In the genomic region with DNA sequence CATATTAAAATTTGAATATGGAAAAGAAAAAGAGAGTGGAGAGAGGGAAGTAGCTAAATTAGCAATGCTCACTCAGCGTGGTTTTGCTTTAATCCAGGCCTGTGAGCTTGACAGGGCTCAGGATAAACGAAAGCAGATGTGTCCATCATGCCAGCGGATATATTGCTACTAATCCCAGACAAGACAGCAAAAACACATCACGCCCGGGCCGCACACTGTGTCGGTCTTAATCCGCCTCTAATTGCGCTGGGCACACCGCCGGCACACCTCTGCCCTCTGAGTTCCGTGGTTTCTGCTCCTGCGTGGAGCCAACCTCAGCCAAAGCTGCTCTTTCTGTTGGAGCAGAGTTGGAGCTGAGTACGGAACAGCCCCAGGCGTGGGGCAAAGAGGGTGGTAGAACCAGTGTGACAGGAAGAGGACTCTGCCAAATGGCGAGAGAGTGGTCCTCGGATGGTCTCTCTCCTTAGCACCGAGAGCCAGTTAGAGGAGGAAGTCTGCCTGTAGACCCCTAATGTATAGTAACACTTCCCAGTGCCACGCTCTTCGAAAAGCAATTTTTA, we compare ENCODE assay signal across 9 mouse cellular contexts.
DNase-seq lines count a peak whose midpoint lies in the region; ATAC-seq and TF ChIP-seq lines count a peak whose summit lies in the region.
"Had no signal": no experiment of that assay in that cellular context is flagged by ENCODE, and none has a peak within 500 bp of the region (broad histone marks: within the 10 kb centered on the region; RNA-seq: fewer than 3 reads in every experiment).

No protein-coding gene starts in this region.

- no peak for DNase-seq in forebrain, embryonic 14.5 days (ENCODE audit: low spot score)
- DNase-seq in brain, embryonic 14.5 days (ENCODE audit: low read depth): peak; percentile 52
- peak; percentile 49 for DNase-seq in limb, embryonic 10.5 days (ENCODE audit: low spot score)
- no peak for DNase-seq in thymus, postnatal 4 days
- DNase-seq in T-cell, adult 2 months (ENCODE audit: low spot score): no peak
- no peak for DNase-seq in heart, adult 9 months (ENCODE audit: low spot score in 2 of 2)

- no peak overlapping the region for H3K4me3 ChIP-seq in forebrain, embryonic 16.5 days (replicated peaks; ENCODE audit: low read length)
- no peak overlapping the region for H3K4me3 ChIP-seq in forebrain, embryonic 14.5 days (ENCODE audit: low read depth, low read length)
- peak overlapping the region; percentile 18; the same call in 1 of the 2 replicates for H3K4me3 ChIP-seq in limb, embryonic 10.5 days
- H3K4me3 ChIP-seq in midbrain, embryonic 13.5 days (replicated peaks): no peak overlapping the region

- no peaks in the 10 kb centered on the region for H3K36me3 ChIP-seq in forebrain, embryonic 16.5 days (ENCODE audit: control insufficient read depth, insufficient read depth)
- H3K36me3 ChIP-seq in forebrain, embryonic 14.5 days (ENCODE audit: control insufficient read depth, insufficient read depth, low read length): no peaks in the 10 kb centered on the region
- no peaks in the 10 kb centered on the region for H3K36me3 ChIP-seq in limb, embryonic 10.5 days
- no peaks in the 10 kb centered on the region for H3K36me3 ChIP-seq in midbrain, embryonic 13.5 days

- H3K9me3 ChIP-seq in forebrain, embryonic 16.5 days (ENCODE audit: control insufficient read depth, low read length): no peaks in the 10 kb centered on the region
- no peaks in the 10 kb centered on the region for H3K9me3 ChIP-seq in forebrain, embryonic 14.5 days (replicated peaks; ENCODE audit: control insufficient read depth, low read length)
- H3K9me3 ChIP-seq in limb, embryonic 10.5 days (replicated peaks): no peaks in the 10 kb centered on the region
- H3K9me3 ChIP-seq in midbrain, embryonic 13.5 days: no peaks in the 10 kb centered on the region

- TF ChIP-seq POLR2A in brain, embryonic 14.5 days (IDR thresholded peaks at IDR 0.05; ENCODE audit: borderline replicate concordance, extremely low read depth, insufficient read depth, insufficient read length, poor library complexity, severe bottlenecking): no peak

- peak overlapping the region; percentile 28; the same call in 1 of the 2 replicates for H3K27ac ChIP-seq in forebrain, embryonic 16.5 days (ENCODE audit: low read length)
- no peak overlapping the region for H3K27ac ChIP-seq in forebrain, embryonic 14.5 days (ENCODE audit: low read depth, low read length)
- no peak overlapping the region for H3K27ac ChIP-seq in limb, embryonic 10.5 days
- H3K27ac ChIP-seq in midbrain, embryonic 13.5 days: no peak overlapping the region

- TF ChIP-seq CTCF in brain, embryonic 14.5 days (IDR thresholded peaks at IDR 0.05; ENCODE audit: borderline replicate concordance, extremely low read depth, insufficient read depth, insufficient read length): no peak

- no peak overlapping the region for H3K9ac ChIP-seq in forebrain, embryonic 16.5 days (replicated peaks; ENCODE audit: low read depth, low read length)
- H3K9ac ChIP-seq in forebrain, embryonic 14.5 days (ENCODE audit: low read length): no peak overlapping the region
- H3K9ac ChIP-seq in midbrain, embryonic 13.5 days (replicated peaks): 0 out of 2 replicates have a peak overlapping the region, but pooled peaks have one; percentile 28

- peaks cover 3% of the 10 kb centered on the region for H3K4me1 ChIP-seq in forebrain, embryonic 16.5 days (replicated peaks; ENCODE audit: control insufficient read depth, insufficient read depth, low read length)
- H3K4me1 ChIP-seq in forebrain, embryonic 14.5 days (ENCODE audit: control insufficient read depth, insufficient read depth, low read length): no peaks in the 10 kb centered on the region
- H3K4me1 ChIP-seq in limb, embryonic 10.5 days: peaks cover 29% of the 10 kb centered on the region
- H3K4me1 ChIP-seq in midbrain, embryonic 13.5 days (replicated peaks): peaks cover 20% of the 10 kb centered on the region

- H3K4me2 ChIP-seq in forebrain, embryonic 16.5 days (ENCODE audit: low read length): no peak overlapping the region
- no peak overlapping the region for H3K4me2 ChIP-seq in forebrain, embryonic 14.5 days (ENCODE audit: low read length)
- H3K4me2 ChIP-seq in midbrain, embryonic 13.5 days (replicated peaks): no peak overlapping the region

- no peak for ATAC-seq in forebrain, embryonic 16.5 days
- no peak for ATAC-seq in forebrain, embryonic 14.5 days
- peak; percentile 34; the same call in 1 of the 2 replicates for ATAC-seq in midbrain, embryonic 13.5 days
- ATAC-seq: intestine, postnatal 0 days had no signal

- H3K27me3 ChIP-seq in forebrain, embryonic 16.5 days (replicated peaks; ENCODE audit: control insufficient read depth, insufficient read depth, low read length): no peaks in the 10 kb centered on the region
- H3K27me3 ChIP-seq in forebrain, embryonic 14.5 days (replicated peaks; ENCODE audit: control insufficient read depth, insufficient read depth, low read length): no peaks in the 10 kb centered on the region
- H3K27me3 ChIP-seq in limb, embryonic 10.5 days (ENCODE audit: low read depth, poor library complexity, severe bottlenecking): peaks cover 18% of the 10 kb centered on the region
- H3K27me3 ChIP-seq in midbrain, embryonic 13.5 days: no peaks in the 10 kb centered on the region

- 61% methylated on average over 20 of the region's 20 CpGs for WGBS in forebrain, embryonic 16.5 days
- 64% methylated on average over 20 of the region's 20 CpGs for WGBS in forebrain, embryonic 14.5 days
- 37% methylated on average over 20 of the region's 20 CpGs for WGBS in limb, embryonic 10.5 days
- 57% methylated on average over 20 of the region's 20 CpGs for WGBS in midbrain, embryonic 13.5 days

Comparison
In these comparisons a context has a peak if more than half of its experiments do, and no peak if none do; other contexts are left out.
1. DNase-seq: peak in brain, embryonic 14.5 days (single experiment) and limb, embryonic 10.5 days (single experiment); none in forebrain, embryonic 14.5 days (single experiment), thymus, postnatal 4 days (single experiment), T-cell, adult 2 months (single experiment) and heart, adult 9 months (0 of 2).